ENCODE assay signal across 11 mouse cellular contexts in genomic region chr10:118155932-118156331, GRCm38 (mm10). TPM values are rescaled to one million over a fixed set of nuclear protein-coding genes. Genes with fewer than 3 reads are reported as not detected.
DNase-seq lines count a peak whose midpoint lies in the region; ATAC-seq and TF ChIP-seq lines count a peak whose summit lies in the region.
"Had no signal": no experiment of that assay in that cellular context is flagged by ENCODE, and none has a peak within 500 bp of the region (broad histone marks: within the 10 kb centered on the region; RNA-seq: fewer than 3 reads in every experiment).

No protein-coding gene starts in this region.

- intact Hi-C loops in heart, adult 2 months (cut with DNase I) = loop anchor here (1.0 to 5.0 kb wide), 2 partner anchors 214 to 921 kb away; no protein-coding TSS in a partner anchor
- intact Hi-C loops in gastrocnemius, postnatal 14 days (cut with DNase I; ENCODE audit: low total_unique reads) = no loop called here

- no peaks in the 10 kb centered on the region for H3K36me3 ChIP-seq in heart, adult 2 months (ENCODE audit: control insufficient read depth, insufficient read depth, low read length)
- H3K36me3 ChIP-seq in liver, embryonic 14.5 days (replicated peaks; ENCODE audit: control insufficient read depth, insufficient read depth, low read depth) = no peaks in the 10 kb centered on the region
- peaks cover 8% of the 10 kb centered on the region; the same call in 1 of the 2 replicates for H3K36me3 ChIP-seq in liver, embryonic 11.5 days (ENCODE audit: control insufficient read depth, insufficient read depth, low read length)
- H3K36me3 ChIP-seq in ES-E14 (ENCODE audit: control insufficient read depth, insufficient read depth, low read length, poor library complexity, severe bottlenecking) = peaks cover 3% of the 10 kb centered on the region; the same call in 1 of the 2 replicates

- peak; percentile 74 for TF ChIP-seq CTCF in heart, adult 2 months (IDR thresholded peaks at IDR 0.05)
- peak; percentile 9; the same call in 1 of the 2 replicates for TF ChIP-seq CTCF in liver, embryonic 14.5 days (IDR thresholded peaks at IDR 0.05; ENCODE audit: low read depth)

- TF ChIP-seq POLR2A in heart, adult 2 months (IDR thresholded peaks at IDR 0.05; ENCODE audit: insufficient read depth, low read depth, low read length) = no peak

- H3K9ac ChIP-seq in heart, adult 2 months (ENCODE audit: low read depth, low read length) = no peak overlapping the region
- no peak overlapping the region for H3K9ac ChIP-seq in liver, embryonic 14.5 days (replicated peaks)
- H3K9ac ChIP-seq in liver, embryonic 11.5 days (ENCODE audit: low read depth, low read length) = no peak overlapping the region
- no peak overlapping the region for H3K9ac ChIP-seq in ES-E14 (ENCODE audit: insufficient read depth, low read depth, low read length, poor library complexity, severe bottlenecking)

- TF ChIP-seq EP300 in heart, adult 2 months (IDR thresholded peaks at IDR 0.05; ENCODE audit: insufficient read depth, low read depth, low read length) = no peak
- TF ChIP-seq EP300 in liver, embryonic 14.5 days (IDR thresholded peaks at IDR 0.05; ENCODE audit: low read depth) = no peak

- no peak for DNase-seq in heart, adult 2 months
- no peak for DNase-seq in heart, adult 9 months (ENCODE audit: low spot score in 2 of 2)
- no peak for DNase-seq in liver, embryonic 14.5 days (ENCODE audit: low read depth in 3 of 3, low spot score in 3 of 3)
- no peak for DNase-seq in liver, embryonic 11.5 days (ENCODE audit: low spot score)
- DNase-seq in ES-E14 (ENCODE audit: low read depth, low spot score) = no peak
- DNase-seq in gastrocnemius, postnatal 14 days = no peak
- DNase-seq in cerebellum, adult 18-20 months = no peak

- no peak overlapping the region for H3K27ac ChIP-seq in heart, adult 2 months
- H3K27ac ChIP-seq in liver, embryonic 14.5 days = no peak overlapping the region
- no peak overlapping the region for H3K27ac ChIP-seq in liver, embryonic 11.5 days (ENCODE audit: low read depth, low read length)
- no peak overlapping the region for H3K27ac ChIP-seq in ES-E14 (ENCODE audit: insufficient read depth, low read depth, low read length, poor library complexity, severe bottlenecking)

- H3K4me1 ChIP-seq in heart, adult 2 months (ENCODE audit: control insufficient read depth, insufficient read depth, low read length) = no peaks in the 10 kb centered on the region
- no peaks in the 10 kb centered on the region for H3K4me1 ChIP-seq in liver, embryonic 14.5 days (replicated peaks; ENCODE audit: control insufficient read depth in 2 of 2, insufficient read depth in 2 of 2, low read length in 1 of 2)
- no peaks in the 10 kb centered on the region for H3K4me1 ChIP-seq in liver, embryonic 11.5 days (replicated peaks; ENCODE audit: control insufficient read depth, insufficient read depth, low read length)
- no peaks in the 10 kb centered on the region for H3K4me1 ChIP-seq in ES-E14 (ENCODE audit: control insufficient read depth in 2 of 2, insufficient read depth in 2 of 2, low read length in 2 of 2, poor library complexity in 1 of 2)

- no peaks in the 10 kb centered on the region for H3K9me3 ChIP-seq in liver, embryonic 14.5 days (ENCODE audit: control insufficient read depth, low read length)
- no peaks in the 10 kb centered on the region for H3K9me3 ChIP-seq in liver, embryonic 11.5 days (ENCODE audit: control insufficient read depth, low read length)
- H3K9me3 ChIP-seq in ES-E14 (ENCODE audit: control insufficient read depth, insufficient read depth, low read depth, low read length) = no peaks in the 10 kb centered on the region

- in situ Hi-C loops in ES-E14 (cut with MboI; ENCODE audit: low sequenced_read_pairs in 2 of 2, unreplicated experiment in 2 of 2) = no loop called here

- no peak for ATAC-seq in liver, embryonic 14.5 days (ENCODE audit: insufficient read depth)
- ATAC-seq in liver, embryonic 11.5 days (replicated peaks; ENCODE audit: low FRiP score) = no peak
- peak; percentile 61; the same call in 1 of the 2 replicates for ATAC-seq in megakaryocyte progenitor cell, adult 5-6 weeks (replicated peaks; ENCODE audit: poor library complexity)

- H3K27me3 ChIP-seq in heart, adult 2 months (ENCODE audit: control insufficient read depth, insufficient read depth, low read length) = no peaks in the 10 kb centered on the region
- no peaks in the 10 kb centered on the region for H3K27me3 ChIP-seq in liver, embryonic 14.5 days (ENCODE audit: control insufficient read depth, insufficient read depth, low read length)
- H3K27me3 ChIP-seq in liver, embryonic 11.5 days (replicated peaks; ENCODE audit: control insufficient read depth, insufficient read depth, low read length) = no peaks in the 10 kb centered on the region

- H3K79me2 ChIP-seq in heart, adult 2 months (replicated peaks; ENCODE audit: control insufficient read depth, insufficient read depth, low read length) = no peaks in the 10 kb centered on the region

- no peak overlapping the region for H3K4me2 ChIP-seq in liver, embryonic 14.5 days (ENCODE audit: low read depth)
- no peak overlapping the region for H3K4me2 ChIP-seq in liver, embryonic 11.5 days

- no peak overlapping the region for H3K4me3 ChIP-seq in heart, adult 2 months
- no peak overlapping the region for H3K4me3 ChIP-seq in liver, embryonic 14.5 days (ENCODE audit: insufficient read depth in 1 of 2, low read depth in 2 of 2, low read length in 2 of 2)
- H3K4me3 ChIP-seq in liver, embryonic 11.5 days (ENCODE audit: low read depth, low read length) = no peak overlapping the region
- no peak overlapping the region for H3K4me3 ChIP-seq in ES-E14 (ENCODE audit: insufficient read depth in 1 of 2, low read depth in 1 of 2, low read length in 2 of 2, poor library complexity in 1 of 2, severe bottlenecking in 1 of 2)

TF ChIP-seq in ES-E14, 5 proteins besides CTCF, POLR2A, EP300 and RAD21:
- TF ChIP-seq ZC3H11A (IDR thresholded peaks at IDR 0.05; ENCODE audit: borderline replicate concordance, low read depth, low read length) (0 out of 2 replicates have a peak, but pooled peaks have one; percentile 7), CHD2 (IDR thresholded peaks at IDR 0.05; ENCODE audit: low read depth, low read length) (no peak), HCFC1 (IDR thresholded peaks at IDR 0.05; ENCODE audit: borderline replicate concordance, insufficient read depth, low read length) (no peak), ZNF384 (IDR thresholded peaks at IDR 0.05; ENCODE audit: low read depth, low read length) (peak; percentile 97), MAFK (IDR thresholded peaks at IDR 0.05; ENCODE audit: insufficient read depth, low read depth, low read length) (no peak)

RNA-seq across cellular contexts. Expression of gene Mdm1, which starts 14.3 kb away (rescaled TPM):
- total RNA-seq in heart, adult 2 months (2021) = 1 to 10 TPM; 3.9 to 4.0 TPM
- polyA plus RNA-seq in heart, adult 2 months (2012; rRNA removed) = 3.3 and 5.9 TPM in 2 replicates
- polyA plus RNA-seq in liver, embryonic 14.5 days (2012; rRNA removed) = 5.6 and 6.8 TPM in 2 replicates
- 8.4 and 9.8 TPM in 2 replicates for polyA plus RNA-seq in liver, embryonic 14.5 days (2014; fragmentation: Nextera tagmentation; extraction: Ambion mirVana)
- polyA plus RNA-seq in liver, embryonic 11.5 days (2014; fragmentation: Nextera tagmentation; extraction: Ambion mirVana) = 26.3 and 33.4 TPM in 2 replicates
- total RNA-seq in ES-E14 (2012; rRNA removed) = 15.5 and 16.2 TPM in 2 replicates
- 10.2 and 13.4 TPM in 2 replicates for total RNA-seq in megakaryocyte progenitor cell, adult 5-6 weeks (2015)
- total RNA-seq in megakaryocyte progenitor cell, adult 5-6 weeks (2017) = 35.6 and 35.9 TPM in 2 replicates
- total RNA-seq in gastrocnemius, postnatal 14 days (2021) = 1 to 10 TPM; 1.9 to 2.8 TPM

RNA-seq across cellular contexts. Expression of gene Il22, which starts 48.8 kb away (rescaled TPM):
- not detected for total RNA-seq in heart, adult 2 months (2021)
- not detected in 2 replicates for polyA plus RNA-seq in heart, adult 2 months (2012; rRNA removed)
- not detected in 2 replicates for polyA plus RNA-seq in liver, embryonic 14.5 days (2012; rRNA removed)
- not detected in 2 replicates for polyA plus RNA-seq in liver, embryonic 14.5 days (2014; fragmentation: Nextera tagmentation; extraction: Ambion mirVana)
- not detected in 2 replicates for polyA plus RNA-seq in liver, embryonic 11.5 days (2014; fragmentation: Nextera tagmentation; extraction: Ambion mirVana)
- not detected in 2 replicates for total RNA-seq in ES-E14 (2012; rRNA removed)
- total RNA-seq in megakaryocyte progenitor cell, adult 5-6 weeks (2015) = not detected in 2 replicates
- total RNA-seq in megakaryocyte progenitor cell, adult 5-6 weeks (2017) = not detected in 2 replicates
- total RNA-seq in gastrocnemius, postnatal 14 days (2021) = not detected
- total RNA-seq: layer of hippocampus, postnatal 14 days had no signal
- polyA plus RNA-seq: heart, embryonic 16.5 days; stomach, embryonic 16.5 days had no signal
